Mouse (Mus musculus): ENCODE results near the gene Il12a.

GRCm38 (mm10) chr3:68664337-68664736 is 26.1 kb upstream of the Il12a start:
- TF ChIP-seq CTCF (IDR thresholded peaks at IDR 0.05; ENCODE audit: low read depth, low read length) (no peak), POLR2A (IDR thresholded peaks at IDR 0.05; ENCODE audit: extremely low read depth, insufficient read depth, low read length) (no peak)

All from liver, adult 2 months (tissue).